Mouse (Mus musculus): ENCODE results near the gene Krtap17-1. TPM values are rescaled to one million over a fixed set of nuclear protein-coding genes. Genes with fewer than 3 reads are reported as not detected.

Krtap17-1 gene
- total and polyA plus RNA-seq, 2 experiments: not detected

DNA sequence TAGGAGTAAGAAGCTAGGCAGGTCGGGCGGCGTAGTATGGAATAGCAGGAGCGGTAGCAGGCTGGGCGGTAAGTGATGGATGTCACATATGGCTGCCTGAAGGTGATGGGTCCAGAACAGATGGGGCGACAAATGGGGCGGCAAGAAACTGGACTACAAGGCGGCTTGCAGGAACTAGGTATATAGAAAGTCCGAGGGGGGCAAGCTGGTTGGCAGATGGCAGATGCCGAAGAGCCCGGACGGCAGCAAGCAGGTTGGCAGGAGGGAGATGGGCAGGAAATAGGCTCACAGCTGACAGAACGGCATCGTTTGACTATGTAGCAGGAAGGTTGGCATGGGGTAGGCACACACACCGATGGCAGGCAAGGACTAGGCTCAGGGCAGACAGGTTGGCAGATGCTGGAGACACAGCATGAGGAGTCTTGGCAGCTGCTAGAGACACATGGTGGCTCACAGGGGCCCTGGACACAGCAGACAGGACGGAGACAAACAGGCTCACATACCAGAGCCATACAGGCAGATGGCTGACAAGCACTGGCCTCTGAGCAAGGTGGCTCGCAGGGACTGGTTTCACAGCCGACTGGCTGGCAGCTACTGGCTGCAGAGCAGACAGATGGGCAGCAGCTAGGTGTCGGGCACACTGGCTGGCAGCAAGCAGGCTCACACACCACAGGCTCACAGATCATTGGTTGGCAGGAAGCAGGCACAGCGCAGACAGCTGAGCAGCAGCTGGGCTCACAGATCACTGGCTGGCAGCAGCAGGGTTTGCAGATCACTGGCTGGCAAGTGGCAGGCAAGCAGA, 8.3 kb downstream of the Krtap17-1 start:
- no peaks in the 10 kb centered on the region for H3K4me1 ChIP-seq (ENCODE audit: control insufficient read depth, insufficient read depth, low read length)
- no peaks in the 10 kb centered on the region for H3K79me2 ChIP-seq (ENCODE audit: control insufficient read depth, insufficient read depth, low read length)
- H3K4me3 ChIP-seq (ENCODE audit: insufficient read depth, low read depth, low read length): no peak overlapping the region
- peak; percentile 62 for DNase-seq (ENCODE audit: extremely low read depth, low read depth, low spot score)
- H3K36me3 ChIP-seq (ENCODE audit: control insufficient read depth, insufficient read depth, low read length): no peaks in the 10 kb centered on the region
- WGBS: 81% methylated on average over 20 of the region's 20 CpGs
- no peak overlapping the region for H3K9ac ChIP-seq (ENCODE audit: low read depth, low read length)
- TF ChIP-seq CTCF (IDR thresholded peaks at IDR 0.05; ENCODE audit: low read depth, low read length) (no peak), POLR2A (IDR thresholded peaks at IDR 0.05; ENCODE audit: extremely low read depth, insufficient read depth, low read length) (no peak)
- H3K27ac ChIP-seq (replicated peaks; ENCODE audit: insufficient read depth, low read depth, low read length): no peak overlapping the region
- no peaks in the 10 kb centered on the region for H3K27me3 ChIP-seq (ENCODE audit: control insufficient read depth, insufficient read depth, low read length)

- Histone ChIP-seq H3K4me3 (ENCODE audit: insufficient read depth, low read depth, low read length) (no peak overlapping the region), H3K27me3 (ENCODE audit: control insufficient read depth, insufficient read depth, low read length) (no peaks in the 10 kb centered on the region), H3K79me2 (ENCODE audit: control insufficient read depth, insufficient read depth, low read length) (no peaks in the 10 kb centered on the region), H3K36me3 (ENCODE audit: control insufficient read depth, insufficient read depth, low read length) (no peaks in the 10 kb centered on the region), H3K9ac (ENCODE audit: low read depth, low read length) (no peak overlapping the region), H3K27ac (replicated peaks; ENCODE audit: insufficient read depth, low read depth, low read length) (no peak overlapping the region), H3K4me1 (ENCODE audit: control insufficient read depth, insufficient read depth, low read length) (no peaks in the 10 kb centered on the region)
- no peak for DNase-seq (ENCODE audit: extremely low read depth, low read depth, low spot score)
- no peak for TF ChIP-seq CTCF (IDR thresholded peaks at IDR 0.05; ENCODE audit: low read depth, low read length)
- TF ChIP-seq POLR2A (IDR thresholded peaks at IDR 0.05; ENCODE audit: extremely low read depth, insufficient read depth, low read length): no peak
- 94% methylated on average over 1 of the region's 1 CpGs for WGBS
These were observed 10.4 kb downstream of the Krtap17-1 start for GRCm38 (mm10) chr11:99983442-99983841.

GRCm38 (mm10) chr11:99982731-99983130, 11.1 kb downstream of the Krtap17-1 start:
- H3K9ac ChIP-seq (ENCODE audit: low read depth, low read length): no peak overlapping the region
- H3K27ac ChIP-seq (replicated peaks; ENCODE audit: insufficient read depth, low read depth, low read length): no peak overlapping the region
- DNase-seq (ENCODE audit: extremely low read depth, low read depth, low spot score): no peak
- H3K4me3 ChIP-seq (ENCODE audit: insufficient read depth, low read depth, low read length): no peak overlapping the region
- H3K4me1 ChIP-seq (ENCODE audit: control insufficient read depth, insufficient read depth, low read length): no peaks in the 10 kb centered on the region
- no peaks in the 10 kb centered on the region for H3K27me3 ChIP-seq (ENCODE audit: control insufficient read depth, insufficient read depth, low read length)
- H3K79me2 ChIP-seq (ENCODE audit: control insufficient read depth, insufficient read depth, low read length): no peaks in the 10 kb centered on the region
- 69% methylated on average over 9 of the region's 9 CpGs for WGBS
- no peaks in the 10 kb centered on the region for H3K36me3 ChIP-seq (ENCODE audit: control insufficient read depth, insufficient read depth, low read length)
- TF ChIP-seq POLR2A (IDR thresholded peaks at IDR 0.05; ENCODE audit: extremely low read depth, insufficient read depth, low read length) (no peak), CTCF (IDR thresholded peaks at IDR 0.05; ENCODE audit: low read depth, low read length) (no peak)

DNA sequence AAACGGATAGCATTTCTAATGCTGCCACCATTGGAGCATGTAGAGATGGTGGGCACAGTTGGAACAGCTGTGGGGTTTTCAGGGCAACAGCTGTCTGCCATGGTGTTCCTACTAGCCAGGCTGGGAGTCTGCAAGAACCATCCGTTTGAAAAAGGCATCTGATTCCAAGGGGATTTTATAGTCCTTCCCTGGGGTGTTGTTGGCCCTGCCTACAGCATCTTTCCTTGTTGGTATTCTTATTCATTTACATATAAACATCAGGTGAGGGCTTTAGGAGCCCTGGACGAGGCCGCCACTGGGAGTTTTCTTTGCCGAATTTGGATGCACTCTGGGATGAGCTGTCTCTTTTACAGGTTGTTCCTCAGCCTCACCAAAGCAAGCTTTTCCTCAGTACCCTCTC, 14.8 kb downstream of the Krtap17-1 start, which contains the start of gene Krtap29-1:
Krtap29-1 (minus strand) TSS at position 101 of the 400 bp plus-strand sequence.
- TF ChIP-seq POLR2A (IDR thresholded peaks at IDR 0.05; ENCODE audit: extremely low read depth, insufficient read depth, low read length): no peak
- TF ChIP-seq CTCF (IDR thresholded peaks at IDR 0.05; ENCODE audit: low read depth, low read length): no peak
- 80% methylated on average over 5 of the region's 5 CpGs for WGBS
- H3K9ac ChIP-seq (ENCODE audit: low read depth, low read length): no peak within 1 kb of the TSS

GRCm38 (mm10) chr11:99965961-99966360, 27.8 kb downstream of the Krtap17-1 start:
- Histone ChIP-seq H3K9ac (ENCODE audit: low read depth, low read length) (no peak overlapping the region), H3K27me3 (ENCODE audit: control insufficient read depth, insufficient read depth, low read length) (no peaks in the 10 kb centered on the region; the same call in 1 of the 2 replicates), H3K4me3 (ENCODE audit: insufficient read depth, low read depth, low read length) (no peak overlapping the region), H3K36me3 (ENCODE audit: control insufficient read depth, insufficient read depth, low read length) (no peaks in the 10 kb centered on the region), H3K79me2 (ENCODE audit: control insufficient read depth, insufficient read depth, low read length) (no peaks in the 10 kb centered on the region), H3K27ac (replicated peaks; ENCODE audit: insufficient read depth, low read depth, low read length) (no peak overlapping the region), H3K4me1 (ENCODE audit: control insufficient read depth, insufficient read depth, low read length) (no peaks in the 10 kb centered on the region)
- TF ChIP-seq CTCF (IDR thresholded peaks at IDR 0.05; ENCODE audit: low read depth, low read length) (no peak), POLR2A (IDR thresholded peaks at IDR 0.05; ENCODE audit: extremely low read depth, insufficient read depth, low read length) (no peak)
- DNase-seq (ENCODE audit: extremely low read depth, low read depth, low spot score): no peak
- WGBS: 32% methylated on average over 2 of the region's 2 CpGs

More for the DNA sequence above, 14.8 kb downstream of the Krtap17-1 start, which contains the start of gene Krtap29-1:
- H3K4me1 ChIP-seq (ENCODE audit: control insufficient read depth, insufficient read depth, low read length): no peaks in the 10 kb centered on the region
- H3K4me3 ChIP-seq (ENCODE audit: insufficient read depth, low read depth, low read length): no peak within 1 kb of the TSS
- H3K79me2 ChIP-seq (ENCODE audit: control insufficient read depth, insufficient read depth, low read length): no peaks in the 10 kb centered on the region
- H3K36me3 ChIP-seq (ENCODE audit: control insufficient read depth, insufficient read depth, low read length): no peaks in the 10 kb centered on the region
- no peaks in the 10 kb centered on the region for H3K27me3 ChIP-seq (ENCODE audit: control insufficient read depth, insufficient read depth, low read length)
- H3K27ac ChIP-seq (replicated peaks; ENCODE audit: insufficient read depth, low read depth, low read length): no peak within 1 kb of the TSS
- DNase-seq (ENCODE audit: extremely low read depth, low read depth, low spot score): no peak

GRCm38 (mm10) chr11:99964213-99964612, 29.6 kb downstream of the Krtap17-1 start:
- H3K4me1 ChIP-seq (ENCODE audit: control insufficient read depth, insufficient read depth, low read length): no peaks in the 10 kb centered on the region

More at GRCm38 (mm10) chr11:99964213-99964612, 29.6 kb downstream of the Krtap17-1 start:
- WGBS: 56% methylated on average over 6 of the region's 6 CpGs
- no peak for DNase-seq (ENCODE audit: extremely low read depth, low read depth, low spot score)
- Histone ChIP-seq H3K36me3 (ENCODE audit: control insufficient read depth, insufficient read depth, low read length) (no peaks in the 10 kb centered on the region), H3K79me2 (ENCODE audit: control insufficient read depth, insufficient read depth, low read length) (no peaks in the 10 kb centered on the region), H3K27ac (replicated peaks; ENCODE audit: insufficient read depth, low read depth, low read length) (no peak overlapping the region), H3K9ac (ENCODE audit: low read depth, low read length) (no peak overlapping the region), H3K4me3 (ENCODE audit: insufficient read depth, low read depth, low read length) (no peak overlapping the region), H3K27me3 (ENCODE audit: control insufficient read depth, insufficient read depth, low read length) (no peaks in the 10 kb centered on the region; the same call in 1 of the 2 replicates)
- TF ChIP-seq CTCF (IDR thresholded peaks at IDR 0.05; ENCODE audit: low read depth, low read length) (no peak), POLR2A (IDR thresholded peaks at IDR 0.05; ENCODE audit: extremely low read depth, insufficient read depth, low read length) (no peak)
